Mouse (Mus musculus) forebrain, postnatal 0 days (tissue): Measurements from ENCODE around the gene Tekt3. TPM values are rescaled to one million over a fixed set of nuclear protein-coding genes. Genes with fewer than 3 reads are reported as not detected.

Source experiments
- ATAC-seq: fragments of 200-750 bp; cut with Nextera tagmentation; 2 replicates; pipeline ENCODE4 v1.8.0; 2017; ENCODE audit warnings: mild to moderate bottlenecking, moderate library complexity
- DNase-seq: peaks from one replicate; pipeline ENCODE4 v3.0.0-alpha.2; 2015
- H3K27ac ChIP-seq: fragments of 300-500 bp; sonication (generic); 2 replicates; pipeline ENCODE4 v1.5.1; 2014; ENCODE audit warnings: low read depth, mild to moderate bottlenecking, antibody characterized with exemption, low read length, moderate library complexity, mixed read lengths
- H3K27me3 ChIP-seq: fragments of 300-500 bp; sonication (generic); 2 replicates; pipeline ENCODE4 v1.6.1; 2014; ENCODE audit warnings: mild to moderate bottlenecking, low read length, mixed read lengths; ENCODE audit not compliant: insufficient read depth
- H3K36me3 ChIP-seq: fragments of 300-500 bp; sonication (generic); 2 replicates; pipeline ENCODE4 v1.6.1; 2014; ENCODE audit warnings: mild to moderate bottlenecking, moderate library complexity; ENCODE audit not compliant: insufficient read depth
- H3K4me1 ChIP-seq: fragments of 300-500 bp; sonication (generic); 2 replicates; pipeline ENCODE4 v1.6.1; 2014; ENCODE audit warnings: antibody characterized with exemption; ENCODE audit not compliant: insufficient read depth
- H3K4me2 ChIP-seq: fragments of 300-500 bp; sonication (generic); 2 replicates; pipeline ENCODE4 v1.6.1; 2014; ENCODE audit warnings: low read depth, mild to moderate bottlenecking, moderate library complexity
- H3K4me3 ChIP-seq: fragments of 300-500 bp; sonication (generic); 2 replicates; pipeline ENCODE4 v1.5.1; 2014; ENCODE audit warnings: low read depth, low read length, mixed read lengths
- H3K9ac ChIP-seq: fragments of 300-500 bp; sonication (generic); 2 replicates; pipeline ENCODE4 v1.6.1; 2014; ENCODE audit warnings: mild to moderate bottlenecking
- H3K9me3 ChIP-seq: fragments of 300-500 bp; sonication (generic); 2 replicates; pipeline ENCODE4 v1.6.1; 2016; ENCODE audit warnings: low read length
- CTCF ChIP-seq: sonication (generic); IDR thresholded peaks from 2 replicates; pipeline ENCODE4 v1.5.1; 2016; ENCODE audit warnings: antibody characterized with exemption, control low read depth, low read depth
- WGBS: fragments of 180-500 bp; shearing (Covaris S2); extraction: QIAGEN DNeasy Blood & Tissue Kit; methylation state at CpG from one replicate; pipeline ENCODE4 v1.1.7; 2014; 5-methylcytosine and 5-hydroxymethylcytosine counted together
- polyA plus RNA-seq: library from polyadenylated mRNA; unstranded; fragments of >200 nt; fragmentation: Nextera tagmentation; extraction: Ambion mirVana; gene quantifications from 2 replicates; pipeline ENCODE4 v1.2.1, GENCODE M21; 2015
- total RNA-seq: library from RNA; depleted of rRNA; stranded (reverse); fragments of >200 nt; gene quantifications from 2 replicates; pipeline ENCODE4 v1.2.3, GENCODE M21; 2014

The Tekt3 gene
- total and polyA plus RNA-seq, 2 experiments from 2014 or later: 0.17 to 0.19 TPM

DNA sequence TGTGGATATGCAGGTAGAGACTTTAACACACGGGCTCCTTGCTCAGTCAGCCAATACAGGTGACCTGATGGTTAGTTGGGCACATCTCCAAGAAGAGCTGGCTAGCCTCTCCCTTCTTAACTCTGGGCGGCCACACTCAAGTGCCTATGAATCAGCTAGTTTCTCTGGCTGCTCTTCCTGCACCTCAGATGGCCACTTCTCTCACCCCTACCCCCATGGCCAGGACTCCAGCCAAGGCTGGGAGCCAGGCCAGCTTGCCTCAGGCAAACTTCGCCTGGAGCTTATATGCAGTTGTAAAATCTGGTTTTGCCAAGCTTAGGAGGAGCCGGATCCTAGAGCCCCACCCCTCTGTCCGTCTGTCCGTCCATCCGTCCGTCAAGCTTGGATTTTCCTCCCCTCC lies 69.0 kb downstream of the Tekt3 start:
- TF ChIP-seq CTCF: no peak
- Histone ChIP-seq H3K4me3 (no peak overlapping the region), H3K4me1 (peaks cover 3% of the 10 kb centered on the region; the same call in 1 of the 2 replicates), H3K9me3 (no peaks in the 10 kb centered on the region), H3K36me3 (no peaks in the 10 kb centered on the region), H3K27ac (no peak overlapping the region), H3K4me2 (peak overlapping the region; percentile 99), H3K9ac (no peak overlapping the region), H3K27me3 (peaks cover 28% of the 10 kb centered on the region)
- 32% methylated on average over 8 of the region's 8 CpGs for WGBS
- ATAC-seq (no peak), DNase-seq (peak; percentile 45)

DNA sequence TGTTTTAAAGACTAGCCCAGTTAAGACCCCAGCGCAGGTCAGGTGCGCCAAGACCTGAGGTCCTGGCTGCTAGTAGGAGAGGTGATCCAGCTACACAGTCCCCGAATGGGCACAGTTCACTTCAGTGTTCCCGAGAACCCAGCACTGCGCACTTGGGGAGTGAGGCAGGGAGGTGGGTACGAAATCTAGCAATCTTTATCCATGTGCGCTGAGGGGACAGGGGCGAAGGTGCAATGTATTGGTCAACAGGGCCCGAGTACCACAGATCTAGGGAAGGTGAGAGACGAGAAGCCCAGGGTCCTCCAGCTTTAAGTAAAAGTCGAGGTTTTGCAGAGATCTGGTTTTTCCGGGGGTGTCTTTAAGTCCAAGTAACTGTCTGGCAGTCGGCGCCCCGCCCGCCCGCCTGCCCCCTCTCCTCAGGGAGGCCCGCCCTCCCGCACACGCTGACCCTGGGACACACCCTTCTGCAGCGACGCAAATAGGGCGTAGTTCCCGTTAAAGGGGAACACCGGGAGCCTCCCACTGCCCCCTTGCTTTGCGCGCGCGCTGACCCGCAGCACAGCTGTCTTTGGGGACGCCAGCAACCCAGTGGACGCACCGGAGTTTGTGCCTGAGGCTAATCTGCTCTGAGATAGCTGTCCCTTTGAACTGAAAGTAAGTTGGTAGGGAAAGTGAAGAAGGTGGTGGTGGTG lies 69.7 kb downstream of the Tekt3 start:
- Histone ChIP-seq H3K27ac (no peak overlapping the region), H3K4me1 (peaks cover 3% of the 10 kb centered on the region; the same call in 1 of the 2 replicates), H3K9me3 (no peaks in the 10 kb centered on the region), H3K9ac (no peak overlapping the region), H3K27me3 (peaks cover 28% of the 10 kb centered on the region), H3K36me3 (no peaks in the 10 kb centered on the region), H3K4me3 (peak overlapping the region; percentile 25), H3K4me2 (peak overlapping the region; percentile 99)
- no peak for TF ChIP-seq CTCF
- no peak for ATAC-seq
- WGBS: 5% methylated on average over 33 of the region's 33 CpGs
- DNase-seq: no peak

DNA sequence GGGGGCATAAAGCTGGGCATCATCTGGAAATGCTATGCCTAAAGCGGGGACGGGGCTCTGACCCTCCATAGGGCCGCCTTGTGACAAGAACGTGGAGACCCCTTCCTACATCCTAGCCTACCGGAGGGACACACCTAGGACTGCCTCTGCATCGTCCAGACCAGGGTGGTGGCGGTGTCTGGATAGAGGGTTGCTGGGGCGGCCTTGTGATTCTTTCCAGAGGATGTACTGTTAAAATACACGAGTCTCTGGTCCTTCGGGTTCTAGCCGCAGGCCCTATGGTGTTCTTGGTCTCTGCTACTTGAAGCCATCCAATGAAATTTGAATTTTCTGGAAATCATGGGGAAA lies 70.2 kb downstream of the Tekt3 start:
- 12% methylated on average over 11 of the region's 11 CpGs for WGBS
- Histone ChIP-seq H3K27ac (no peak overlapping the region), H3K9me3 (no peaks in the 10 kb centered on the region), H3K36me3 (no peaks in the 10 kb centered on the region), H3K27me3 (peaks cover 28% of the 10 kb centered on the region), H3K9ac (no peak overlapping the region), H3K4me3 (peak overlapping the region; percentile 25), H3K4me2 (peak overlapping the region; percentile 99), H3K4me1 (peaks cover 3% of the 10 kb centered on the region; the same call in 1 of the 2 replicates)
- no peak for DNase-seq
- no peak for ATAC-seq
- no peak for TF ChIP-seq CTCF

DNA sequence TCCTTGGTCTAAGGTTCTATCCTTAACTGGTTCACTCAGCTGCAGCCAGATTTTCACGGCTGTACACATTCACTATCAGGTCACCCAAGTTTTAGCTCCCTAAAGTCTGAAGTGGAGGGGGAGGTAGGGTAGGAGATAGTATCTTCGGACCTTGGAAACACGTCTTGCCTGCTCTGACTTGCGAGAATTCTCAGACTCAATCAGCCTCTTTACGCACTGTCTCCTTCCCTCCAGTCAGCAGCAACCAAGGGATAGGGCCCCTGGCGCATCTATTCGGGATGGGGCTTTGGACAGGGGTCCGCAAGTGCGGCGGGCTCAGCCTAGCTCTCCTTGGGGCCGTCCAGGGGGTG lies 70.7 kb downstream of the Tekt3 start:
- Histone ChIP-seq H3K36me3 (no peaks in the 10 kb centered on the region), H3K4me1 (peaks cover 3% of the 10 kb centered on the region; the same call in 1 of the 2 replicates), H3K27ac (peak overlapping the region; percentile 69), H3K27me3 (peaks cover 28% of the 10 kb centered on the region), H3K4me2 (peak overlapping the region; percentile 99), H3K4me3 (peak overlapping the region; percentile 52), H3K9me3 (no peaks in the 10 kb centered on the region), H3K9ac (peak overlapping the region; percentile 53)
- 1% methylated on average over 11 of the region's 11 CpGs for WGBS
- no peak for ATAC-seq
- peak; percentile 25 for DNase-seq
- no peak for TF ChIP-seq CTCF

DNA sequence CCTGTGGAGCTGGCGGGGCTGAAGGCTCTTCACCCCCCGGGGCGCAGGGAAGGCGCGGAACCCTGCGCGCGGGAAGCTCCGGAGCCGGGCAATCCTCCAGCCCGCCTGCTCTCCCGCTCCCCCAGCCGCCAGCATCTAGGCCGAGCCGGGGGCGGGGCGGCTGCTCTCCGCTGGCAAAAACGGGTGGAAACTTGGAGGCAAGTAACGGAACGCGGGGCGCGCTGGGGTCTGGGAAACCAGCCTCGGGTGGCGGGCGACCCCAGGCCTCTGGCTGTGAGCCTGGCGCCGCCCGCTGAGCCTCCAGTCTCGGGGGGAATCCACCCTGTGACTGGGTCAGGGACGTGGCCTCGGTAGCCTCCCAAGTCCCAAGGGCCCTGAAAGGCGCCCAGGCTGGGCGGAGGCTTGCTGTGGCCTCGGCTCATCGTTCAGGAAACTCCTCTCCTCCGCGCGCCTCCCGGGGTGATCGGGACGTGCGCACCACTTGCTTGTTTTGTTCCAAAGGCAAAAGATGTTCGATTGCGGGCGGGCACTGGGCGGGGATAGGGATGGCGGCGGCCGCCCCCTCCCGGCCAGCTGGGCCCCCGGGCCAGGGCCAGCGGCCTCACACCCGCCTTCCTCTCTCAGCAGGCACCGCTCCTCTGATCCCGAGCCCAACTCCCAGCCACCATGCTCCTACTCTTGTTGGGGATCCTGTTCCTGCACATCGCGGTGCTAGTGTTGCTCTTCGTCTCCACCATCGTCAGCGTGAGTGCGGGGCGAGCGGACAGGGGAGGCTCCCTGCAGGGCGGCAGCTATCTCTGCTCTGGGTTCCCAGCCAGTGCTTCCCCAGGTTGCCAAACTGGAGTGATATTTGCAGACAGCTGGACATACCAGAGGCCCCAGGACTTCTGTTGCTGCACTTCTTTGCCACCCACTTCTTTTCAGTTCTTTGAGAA lies 71.3 kb downstream of the Tekt3 start:
- peak overlapping the region; percentile 53 for H3K9ac ChIP-seq
- H3K36me3 ChIP-seq: no peaks in the 10 kb centered on the region
- WGBS: under 1% methylated on average over 65 of the region's 66 CpGs
- H3K4me1 ChIP-seq: peaks cover 3% of the 10 kb centered on the region; the same call in 1 of the 2 replicates
- H3K4me3 ChIP-seq: peak overlapping the region; percentile 52
- peak overlapping the region; percentile 99 for H3K4me2 ChIP-seq
- H3K27ac ChIP-seq: peak overlapping the region; percentile 69
- H3K9me3 ChIP-seq: no peaks in the 10 kb centered on the region
- DNase-seq (peak; percentile 69), ATAC-seq (peak; percentile 49)
- H3K27me3 ChIP-seq: peaks cover 28% of the 10 kb centered on the region
- TF ChIP-seq CTCF: peak; percentile 24

DNA sequence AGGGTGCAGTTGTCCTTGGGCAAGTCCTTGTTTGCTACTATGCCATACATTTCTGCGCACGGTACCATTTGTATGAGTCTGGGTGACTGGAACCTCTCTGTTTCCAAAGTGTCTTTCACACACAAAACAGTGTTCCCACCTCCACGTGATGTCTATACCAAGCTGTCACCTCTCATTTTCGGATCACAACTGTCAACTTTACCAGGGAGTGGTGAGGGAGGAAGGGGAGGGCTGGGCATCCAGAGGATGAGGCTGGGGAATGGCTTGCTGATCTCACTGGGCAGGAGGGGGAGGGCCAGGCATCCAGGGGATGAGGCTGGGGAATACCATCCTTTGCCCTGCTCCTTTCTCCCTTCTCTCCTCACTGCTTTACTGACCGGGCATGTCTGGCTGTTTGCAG lies 72.6 kb downstream of the Tekt3 start:
- TF ChIP-seq CTCF: no peak
- H3K4me3 ChIP-seq: no peak overlapping the region
- DNase-seq (no peak), ATAC-seq (no peak)
- 87% methylated on average over 5 of the region's 5 CpGs for WGBS
- H3K36me3 ChIP-seq: no peaks in the 10 kb centered on the region
- H3K9ac ChIP-seq: no peak overlapping the region
- peaks cover 28% of the 10 kb centered on the region for H3K27me3 ChIP-seq
- H3K4me1 ChIP-seq: peaks cover 3% of the 10 kb centered on the region; the same call in 1 of the 2 replicates
- H3K4me2 ChIP-seq: no peak overlapping the region; the same call in 1 of the 2 replicates
- no peaks in the 10 kb centered on the region for H3K9me3 ChIP-seq
- H3K27ac ChIP-seq: no peak overlapping the region
